22 mouse cellular contexts compared by ENCODE assay signal in the genomic region with DNA sequence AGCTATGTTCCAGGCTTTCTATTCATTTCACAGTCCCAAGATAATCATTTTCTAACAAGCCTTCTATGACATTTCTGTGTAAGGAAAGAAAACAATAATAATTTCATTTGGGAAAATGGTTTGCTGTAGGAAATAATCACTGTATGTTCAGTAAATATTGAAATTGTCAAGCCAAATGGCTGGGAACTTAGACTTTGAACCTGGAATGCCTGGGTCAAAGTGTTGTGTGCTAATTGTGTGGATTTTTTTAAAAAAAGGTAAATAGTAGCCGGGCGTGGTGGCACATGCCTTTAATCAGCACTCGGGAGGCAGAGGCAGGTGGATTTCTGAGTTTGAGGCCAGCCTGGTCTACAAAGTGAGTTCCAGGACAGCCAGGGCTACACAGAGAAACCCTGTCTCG.
"Had no signal": no experiment of that assay in that cellular context is flagged by ENCODE, and none has a peak within 500 bp of the region (broad histone marks: within the 10 kb centered on the region; RNA-seq: fewer than 3 reads in every experiment).

No protein-coding gene starts in this region.

- H3K36me3 ChIP-seq: heart, embryonic 10.5 days; hindbrain, embryonic 10.5 days; hindbrain, embryonic 12.5 days; intestine, embryonic 15.5 days; liver, embryonic 13.5 days had no signal

- H3K4me2 ChIP-seq: heart, embryonic 12.5 days; hindbrain, embryonic 12.5 days; hindbrain, embryonic 14.5 days; intestine, embryonic 15.5 days; liver, embryonic 13.5 days had no signal

- ATAC-seq: hindbrain, embryonic 16.5 days; intestine, embryonic 15.5 days; intestine, postnatal 0 days had no signal

- DNase-seq: gastrocnemius, adult 2 months; gastrocnemius, postnatal 10 days; gastrocnemius, postnatal 25 days; heart, adult 18-20 months; heart, postnatal 10 days; heart, postnatal 4 days; kidney, adult 18-20 months; kidney, postnatal 10 days; kidney, postnatal 25 days; kidney, postnatal 4 days; liver; liver, embryonic 13.5 days had no signal

- H3K27ac ChIP-seq: gastrocnemius, adult 2 months; heart, embryonic 10.5 days; hindbrain, embryonic 10.5 days; hindbrain, embryonic 12.5 days; hindbrain, embryonic 14.5 days; intestine, embryonic 15.5 days; layer of hippocampus, adult 2 months; left cerebral cortex, adult 2 months; liver, embryonic 13.5 days had no signal

- H3K9me3 ChIP-seq: heart, embryonic 10.5 days; heart, embryonic 12.5 days; hindbrain, embryonic 10.5 days; hindbrain, embryonic 12.5 days; intestine, embryonic 15.5 days; liver, embryonic 13.5 days had no signal

- H3K27me3 ChIP-seq: heart, embryonic 12.5 days; hindbrain, embryonic 12.5 days; intestine, embryonic 15.5 days; liver, embryonic 13.5 days had no signal

- H3K4me1 ChIP-seq: heart, embryonic 10.5 days; heart, embryonic 12.5 days; hindbrain, embryonic 10.5 days; intestine, embryonic 15.5 days; liver, embryonic 13.5 days had no signal

- H3K9ac ChIP-seq: heart, embryonic 12.5 days; hindbrain, embryonic 12.5 days; hindbrain, embryonic 14.5 days; intestine, embryonic 15.5 days; liver, embryonic 13.5 days had no signal

- H3K4me3 ChIP-seq: gastrocnemius, adult 2 months; heart, embryonic 10.5 days; heart, embryonic 12.5 days; hindbrain, embryonic 10.5 days; hindbrain, embryonic 12.5 days; intestine, embryonic 15.5 days; layer of hippocampus, adult 2 months; left cerebral cortex, adult 2 months; liver, embryonic 13.5 days had no signal
